Mouse (Mus musculus): Measurements from ENCODE around the gene Rtn1. TPM values are rescaled to one million over a fixed set of nuclear protein-coding genes. Genes with fewer than 3 reads are reported as not detected.

Gene Rtn1
- total and polyA plus RNA-seq, 2 experiments from 2014 or later = 1,894 to 3,445 TPM

- Histone ChIP-seq H3K4me2 (ENCODE audit: low read depth, low read length) (peak overlapping the region; percentile 91), H3K27me3 (ENCODE audit: insufficient read depth, low read length) (no peaks in the 10 kb centered on the region), H3K36me3 (ENCODE audit: insufficient read depth, low read length) (no peaks in the 10 kb centered on the region), H3K4me3 (ENCODE audit: low read length) (no peak overlapping the region), H3K9me3 (ENCODE audit: low read length) (no peaks in the 10 kb centered on the region), H3K4me1 (ENCODE audit: insufficient read depth, low read length) (no peaks in the 10 kb centered on the region; the same call in 1 of the 2 replicates), H3K27ac (no peak overlapping the region), H3K9ac (replicated peaks; ENCODE audit: low read length) (no peak overlapping the region)
- TF ChIP-seq CTCF (IDR thresholded peaks at IDR 0.05; ENCODE audit: low read depth) = no peak
- ATAC-seq (no peak), DNase-seq (ENCODE audit: low spot score) (no peak)
- WGBS = 17% methylated on average over 4 of the region's 5 CpGs
These were observed 3.8 kb downstream of the Rtn1 start for GRCm38 (mm10) chr12:72405031-72405430.

DNA sequence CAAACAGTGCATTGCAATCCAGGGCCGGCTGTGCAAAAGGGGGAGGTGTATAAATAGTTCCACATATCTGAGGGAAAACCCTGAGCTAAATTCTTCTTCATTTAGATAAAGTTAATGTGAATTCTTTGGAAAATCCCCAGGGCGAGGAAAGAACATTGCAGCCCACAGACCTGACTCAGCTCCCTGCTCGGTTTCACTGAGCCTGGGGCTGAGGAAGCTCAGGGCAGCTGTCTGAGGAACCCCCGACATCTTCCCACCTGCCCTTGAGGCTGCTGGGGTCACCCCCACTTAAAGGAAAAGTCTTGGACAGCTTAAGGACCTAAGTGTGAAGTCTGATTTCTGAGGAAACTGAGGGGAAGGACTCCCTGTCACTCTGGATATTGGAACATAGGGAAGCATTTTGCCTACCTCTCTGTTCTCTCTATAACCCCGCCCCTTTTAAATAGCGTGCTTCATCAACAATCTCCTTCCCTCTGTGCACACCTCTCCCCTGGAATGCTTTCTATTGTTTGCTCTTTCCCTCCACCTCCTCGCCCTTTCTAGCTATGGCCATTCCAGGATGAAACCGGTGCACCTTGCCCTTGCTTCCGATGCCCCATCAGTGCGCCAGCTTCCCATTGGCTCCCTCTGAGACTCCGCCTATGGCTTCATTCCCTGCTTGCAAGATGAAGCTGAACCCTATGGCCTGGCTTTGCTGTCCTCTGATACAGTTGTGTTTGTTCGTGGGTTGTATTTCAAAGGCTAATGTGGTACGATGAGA is 15.6 kb downstream of the Rtn1 start:
- H3K27ac ChIP-seq = no peak overlapping the region
- WGBS = 56% methylated on average over 13 of the region's 13 CpGs
- no peak overlapping the region for H3K9ac ChIP-seq (replicated peaks; ENCODE audit: low read length)
- H3K27me3 ChIP-seq (ENCODE audit: insufficient read depth, low read length) = no peaks in the 10 kb centered on the region
- no peak overlapping the region for H3K4me2 ChIP-seq (ENCODE audit: low read depth, low read length)
- H3K36me3 ChIP-seq (ENCODE audit: insufficient read depth, low read length) = no peaks in the 10 kb centered on the region
- H3K4me3 ChIP-seq (ENCODE audit: low read length) = no peak overlapping the region
- peaks cover 6% of the 10 kb centered on the region; the same call in 1 of the 2 replicates for H3K4me1 ChIP-seq (ENCODE audit: insufficient read depth, low read length)
- DNase-seq (ENCODE audit: low spot score) = no peak
- no peak for ATAC-seq
- no peaks in the 10 kb centered on the region for H3K9me3 ChIP-seq (ENCODE audit: low read length)
- no peak for TF ChIP-seq CTCF (IDR thresholded peaks at IDR 0.05; ENCODE audit: low read depth)

GRCm38 (mm10) chr12:72390346-72390745 is 18.5 kb downstream of the Rtn1 start:
- DNase-seq (ENCODE audit: low spot score) = no peak
- H3K27me3 ChIP-seq (ENCODE audit: insufficient read depth, low read length) = no peaks in the 10 kb centered on the region
- no peak overlapping the region for H3K27ac ChIP-seq
- no peak for ATAC-seq
- H3K4me2 ChIP-seq (ENCODE audit: low read depth, low read length) = no peak overlapping the region
- peaks cover 6% of the 10 kb centered on the region; the same call in 1 of the 2 replicates for H3K4me1 ChIP-seq (ENCODE audit: insufficient read depth, low read length)
- no peak overlapping the region for H3K9ac ChIP-seq (replicated peaks; ENCODE audit: low read length)
- WGBS = 71% methylated on average over 2 of the region's 2 CpGs
- TF ChIP-seq CTCF (IDR thresholded peaks at IDR 0.05; ENCODE audit: low read depth) = no peak
- no peak overlapping the region for H3K4me3 ChIP-seq (ENCODE audit: low read length)
- H3K9me3 ChIP-seq (ENCODE audit: low read length) = no peaks in the 10 kb centered on the region
- H3K36me3 ChIP-seq (ENCODE audit: insufficient read depth, low read length) = no peaks in the 10 kb centered on the region

- no peaks in the 10 kb centered on the region for H3K27me3 ChIP-seq (ENCODE audit: insufficient read depth, low read length)
- DNase-seq (ENCODE audit: low spot score) (peak; percentile 49), ATAC-seq (no peak)
- WGBS = 58% methylated on average over 14 of the region's 14 CpGs
- H3K36me3 ChIP-seq (ENCODE audit: insufficient read depth, low read length) = no peaks in the 10 kb centered on the region
- H3K4me2 ChIP-seq (ENCODE audit: low read depth, low read length) = no peak overlapping the region
- no peaks in the 10 kb centered on the region for H3K9me3 ChIP-seq (ENCODE audit: low read length)
- H3K4me3 ChIP-seq (ENCODE audit: low read length) = no peak overlapping the region
- peaks cover 6% of the 10 kb centered on the region; the same call in 1 of the 2 replicates for H3K4me1 ChIP-seq (ENCODE audit: insufficient read depth, low read length)
- TF ChIP-seq CTCF (IDR thresholded peaks at IDR 0.05; ENCODE audit: low read depth) = no peak
- H3K27ac ChIP-seq = 0 out of 2 replicates have a peak overlapping the region, but pooled peaks have one; percentile 56
- no peak overlapping the region for H3K9ac ChIP-seq (replicated peaks; ENCODE audit: low read length)
These were observed 19.3 kb downstream of the Rtn1 start for GRCm38 (mm10) chr12:72389377-72390103.

DNA sequence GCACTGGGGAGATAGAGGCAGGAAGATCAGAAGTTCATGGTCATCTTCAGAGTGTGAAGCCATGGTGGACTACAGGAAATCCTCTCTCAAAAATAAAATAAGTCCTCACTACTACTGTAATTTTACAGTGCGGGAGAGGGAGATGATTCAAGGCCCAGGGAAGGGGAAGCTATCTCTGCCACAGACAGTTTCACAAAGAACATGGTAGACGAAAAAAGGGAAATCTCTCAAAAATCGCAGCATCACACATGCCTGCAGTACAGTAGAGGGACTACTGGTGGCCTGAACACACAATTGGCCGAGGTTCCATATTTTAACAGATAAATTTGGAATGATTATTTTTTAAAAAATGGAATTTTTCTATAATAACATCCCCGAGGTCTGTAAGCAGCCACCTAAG is 20.0 kb downstream of the Rtn1 start:
- TF ChIP-seq CTCF (IDR thresholded peaks at IDR 0.05; ENCODE audit: low read depth) = no peak
- ATAC-seq (no peak), DNase-seq (ENCODE audit: low spot score) (no peak)
- 91% methylated on average over 5 of the region's 5 CpGs for WGBS
- no peak overlapping the region for H3K27ac ChIP-seq
- H3K4me2 ChIP-seq (ENCODE audit: low read depth, low read length) = no peak overlapping the region
- H3K36me3 ChIP-seq (ENCODE audit: insufficient read depth, low read length) = no peaks in the 10 kb centered on the region
- no peak overlapping the region for H3K4me3 ChIP-seq (ENCODE audit: low read length)
- H3K4me1 ChIP-seq (ENCODE audit: insufficient read depth, low read length) = peaks cover 6% of the 10 kb centered on the region; the same call in 1 of the 2 replicates
- H3K9me3 ChIP-seq (ENCODE audit: low read length) = no peaks in the 10 kb centered on the region
- no peaks in the 10 kb centered on the region for H3K27me3 ChIP-seq (ENCODE audit: insufficient read depth, low read length)
- H3K9ac ChIP-seq (replicated peaks; ENCODE audit: low read length) = no peak overlapping the region

GRCm38 (mm10) chr12:72388135-72388534 is 20.7 kb downstream of the Rtn1 start:
- H3K27ac ChIP-seq = no peak overlapping the region
- TF ChIP-seq CTCF (IDR thresholded peaks at IDR 0.05; ENCODE audit: low read depth) = no peak
- peaks cover 6% of the 10 kb centered on the region; the same call in 1 of the 2 replicates for H3K4me1 ChIP-seq (ENCODE audit: insufficient read depth, low read length)
- H3K4me2 ChIP-seq (ENCODE audit: low read depth, low read length) = no peak overlapping the region
- WGBS = 91% methylated on average over 6 of the region's 6 CpGs
- DNase-seq (ENCODE audit: low spot score) (no peak), ATAC-seq (no peak)
- no peaks in the 10 kb centered on the region for H3K27me3 ChIP-seq (ENCODE audit: insufficient read depth, low read length)
- H3K36me3 ChIP-seq (ENCODE audit: insufficient read depth, low read length) = no peaks in the 10 kb centered on the region
- H3K4me3 ChIP-seq (ENCODE audit: low read length) = no peak overlapping the region
- H3K9me3 ChIP-seq (ENCODE audit: low read length) = no peaks in the 10 kb centered on the region
- H3K9ac ChIP-seq (replicated peaks; ENCODE audit: low read length) = no peak overlapping the region
